Mouse (Mus musculus): ENCODE measurements around the gene Tesc. TPM values are rescaled to one million over a fixed set of nuclear protein-coding genes. Genes with fewer than 3 reads are reported as not detected.

The Tesc gene
- total and polyA plus RNA-seq, 2 experiments from 2014 or later: 3.8 to 6.9 TPM

DNA sequence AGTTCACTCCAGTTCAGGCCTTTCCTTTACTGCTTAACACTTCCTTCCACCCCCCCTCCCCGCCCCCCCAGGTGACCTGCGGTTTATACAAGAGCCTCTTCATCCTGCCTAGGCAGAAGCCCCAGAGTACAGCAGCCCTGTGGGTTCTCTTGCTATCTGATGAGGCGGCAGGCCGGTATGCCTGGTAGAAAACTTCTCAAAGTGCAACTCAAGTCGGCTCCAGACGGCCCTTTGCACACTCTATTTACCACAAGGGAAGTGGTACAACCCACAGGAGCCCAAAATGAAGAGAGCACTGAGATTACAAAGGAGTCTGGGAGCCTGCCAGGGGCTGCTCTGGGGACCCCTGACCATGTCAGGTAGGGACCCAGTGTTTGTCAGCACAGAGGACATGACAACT is 54.5 kb downstream of the Tesc start:
- H3K27ac ChIP-seq: no peak overlapping the region
- DNase-seq (ENCODE audit: low spot score): no peak
- no peak for TF ChIP-seq CTCF (IDR thresholded peaks at IDR 0.05; ENCODE audit: low read depth)
- H3K4me1 ChIP-seq (ENCODE audit: insufficient read depth, low read length): peaks cover 46% of the 10 kb centered on the region
- H3K4me3 ChIP-seq (ENCODE audit: low read length): no peak overlapping the region
- no peaks in the 10 kb centered on the region for H3K27me3 ChIP-seq (ENCODE audit: insufficient read depth, low read length)
- ATAC-seq: no peak
- H3K9me3 ChIP-seq (ENCODE audit: low read length): no peaks in the 10 kb centered on the region
- WGBS: 60% methylated on average over 6 of the region's 6 CpGs
- H3K9ac ChIP-seq (replicated peaks; ENCODE audit: low read length): no peak overlapping the region
- no peak overlapping the region for H3K4me2 ChIP-seq (ENCODE audit: low read depth, low read length)
- no peaks in the 10 kb centered on the region for H3K36me3 ChIP-seq (ENCODE audit: insufficient read depth, low read length)

GRCm38 (mm10) chr5:118083060-118083638 is 55.6 kb downstream of the Tesc start:
- H3K4me1 ChIP-seq (ENCODE audit: insufficient read depth, low read length): peaks cover 46% of the 10 kb centered on the region
- peak overlapping the region; percentile 70 for H3K27ac ChIP-seq
- 32% methylated on average over 12 of the region's 12 CpGs for WGBS
- no peak for TF ChIP-seq CTCF (IDR thresholded peaks at IDR 0.05; ENCODE audit: low read depth)
- no peak overlapping the region for H3K4me2 ChIP-seq (ENCODE audit: low read depth, low read length)
- H3K27me3 ChIP-seq (ENCODE audit: insufficient read depth, low read length): no peaks in the 10 kb centered on the region
- H3K4me3 ChIP-seq (ENCODE audit: low read length): no peak overlapping the region
- DNase-seq (ENCODE audit: low spot score) (peak; percentile 69), ATAC-seq (peak; percentile 66)
- no peaks in the 10 kb centered on the region for H3K9me3 ChIP-seq (ENCODE audit: low read length)
- H3K9ac ChIP-seq (replicated peaks; ENCODE audit: low read length): no peak overlapping the region
- H3K36me3 ChIP-seq (ENCODE audit: insufficient read depth, low read length): no peaks in the 10 kb centered on the region

DNA sequence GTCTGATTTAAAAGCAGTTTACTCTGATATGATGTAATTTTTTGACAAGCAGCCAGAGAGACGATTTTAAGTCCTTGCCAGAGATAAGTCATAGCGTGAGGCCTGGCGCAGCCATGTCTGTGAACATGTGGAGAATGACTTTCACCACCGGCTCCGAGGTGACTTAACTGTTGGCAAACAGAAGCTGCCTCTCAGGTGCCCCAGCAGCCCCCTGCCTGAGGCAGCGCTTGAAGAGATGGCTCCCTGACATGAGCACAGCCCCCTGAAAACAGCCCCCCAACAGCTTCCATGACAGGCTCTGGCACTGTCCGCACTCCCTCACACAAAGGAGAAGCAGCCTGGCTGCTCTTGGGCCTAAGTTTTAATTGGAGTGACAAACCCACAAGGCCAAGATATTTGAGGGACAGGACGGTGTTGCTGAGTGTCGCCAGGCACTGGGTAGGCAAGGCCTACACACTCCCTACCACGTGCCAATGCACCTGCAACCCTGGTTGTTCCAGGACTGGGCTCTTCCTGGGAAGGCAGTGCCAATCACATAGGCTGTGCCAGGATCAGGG is 56.7 kb downstream of the Tesc start:
- Histone ChIP-seq H3K4me2 (ENCODE audit: low read depth, low read length) (no peak overlapping the region), H3K4me1 (ENCODE audit: insufficient read depth, low read length) (peaks cover 46% of the 10 kb centered on the region), H3K27me3 (ENCODE audit: insufficient read depth, low read length) (no peaks in the 10 kb centered on the region), H3K27ac (peak overlapping the region; percentile 76), H3K9me3 (ENCODE audit: low read length) (no peaks in the 10 kb centered on the region), H3K9ac (replicated peaks; ENCODE audit: low read length) (0 out of 2 replicates have a peak overlapping the region, but pooled peaks have one; percentile 30), H3K4me3 (ENCODE audit: low read length) (no peak overlapping the region), H3K36me3 (ENCODE audit: insufficient read depth, low read length) (no peaks in the 10 kb centered on the region)
- WGBS: 33% methylated on average over 10 of the region's 10 CpGs
- peak; percentile 31; the same call in 1 of the 2 replicates for ATAC-seq
- peak; percentile 71 for DNase-seq (ENCODE audit: low spot score)
- no peak for TF ChIP-seq CTCF (IDR thresholded peaks at IDR 0.05; ENCODE audit: low read depth)

DNA sequence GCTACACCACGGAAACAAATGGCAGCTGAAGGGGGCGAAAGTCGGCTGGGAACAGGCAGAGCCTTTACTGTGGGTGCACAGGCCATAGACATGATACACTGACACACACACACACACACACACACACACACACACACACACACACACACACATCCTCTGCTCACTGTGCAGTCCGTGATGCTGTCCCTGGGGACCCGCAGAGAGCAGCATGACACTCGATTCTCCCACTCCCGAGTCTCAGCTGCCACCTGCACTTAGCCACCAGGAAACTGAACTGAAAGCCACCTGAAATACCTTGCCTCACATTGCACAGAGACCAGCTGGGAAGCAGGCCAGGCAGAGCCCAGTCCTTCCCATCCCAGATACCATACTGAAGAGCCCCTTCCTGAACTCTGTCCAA is 57.8 kb downstream of the Tesc start:
- ATAC-seq (no peak), DNase-seq (ENCODE audit: low spot score) (no peak)
- Histone ChIP-seq H3K9ac (replicated peaks; ENCODE audit: low read length) (no peak overlapping the region), H3K4me2 (ENCODE audit: low read depth, low read length) (no peak overlapping the region), H3K27me3 (ENCODE audit: insufficient read depth, low read length) (no peaks in the 10 kb centered on the region), H3K4me3 (ENCODE audit: low read length) (no peak overlapping the region), H3K4me1 (ENCODE audit: insufficient read depth, low read length) (peaks cover 43% of the 10 kb centered on the region), H3K9me3 (ENCODE audit: low read length) (no peaks in the 10 kb centered on the region), H3K36me3 (ENCODE audit: insufficient read depth, low read length) (no peaks in the 10 kb centered on the region; the same call in 1 of the 2 replicates), H3K27ac (peak overlapping the region; percentile 76; the same call in 1 of the 2 replicates)
- 52% methylated on average over 7 of the region's 7 CpGs for WGBS
- TF ChIP-seq CTCF (IDR thresholded peaks at IDR 0.05; ENCODE audit: low read depth): no peak

- Histone ChIP-seq H3K36me3 (ENCODE audit: insufficient read depth, low read length) (peaks cover 13% of the 10 kb centered on the region), H3K4me3 (ENCODE audit: low read length) (no peak overlapping the region), H3K4me1 (ENCODE audit: insufficient read depth, low read length) (peaks cover 37% of the 10 kb centered on the region), H3K9me3 (ENCODE audit: low read length) (no peaks in the 10 kb centered on the region), H3K27ac (no peak overlapping the region), H3K9ac (replicated peaks; ENCODE audit: low read length) (no peak overlapping the region), H3K4me2 (ENCODE audit: low read depth, low read length) (no peak overlapping the region), H3K27me3 (ENCODE audit: insufficient read depth, low read length) (no peaks in the 10 kb centered on the region)
- 56% methylated on average over 7 of the region's 7 CpGs for WGBS
- DNase-seq (ENCODE audit: low spot score) (no peak), ATAC-seq (no peak)
- TF ChIP-seq CTCF (IDR thresholded peaks at IDR 0.05; ENCODE audit: low read depth): no peak
These were observed 59.4 kb downstream of the Tesc start for GRCm38 (mm10) chr5:118086956-118087355.

DNA sequence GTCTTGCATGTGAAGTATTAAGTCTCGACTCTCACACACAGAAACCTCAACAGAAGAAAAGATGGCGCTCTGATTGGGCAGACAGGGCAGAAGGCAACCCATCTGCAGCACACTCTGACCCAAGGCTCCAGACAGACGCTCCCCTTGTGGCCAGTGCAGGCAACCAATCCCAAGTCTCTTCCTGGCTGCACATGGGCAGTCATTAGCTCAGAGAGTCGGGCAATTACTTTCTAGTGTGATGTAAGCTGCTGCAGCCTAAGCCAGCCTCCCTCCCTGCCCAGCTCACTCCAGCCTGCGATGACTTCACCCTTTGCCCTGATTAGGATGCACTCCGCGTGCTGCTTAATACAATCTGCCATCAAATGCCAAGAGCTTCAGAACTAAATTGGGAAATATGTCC is 61.6 kb downstream of the Tesc start:
- ATAC-seq (peak; percentile 93), DNase-seq (ENCODE audit: low spot score) (peak; percentile 84)
- Histone ChIP-seq H3K9me3 (ENCODE audit: low read length) (no peaks in the 10 kb centered on the region), H3K9ac (replicated peaks; ENCODE audit: low read length) (no peak overlapping the region), H3K36me3 (ENCODE audit: insufficient read depth, low read length) (peaks cover 19% of the 10 kb centered on the region), H3K4me2 (ENCODE audit: low read depth, low read length) (no peak overlapping the region), H3K27ac (peak overlapping the region; percentile 73), H3K27me3 (ENCODE audit: insufficient read depth, low read length) (no peaks in the 10 kb centered on the region), H3K4me1 (ENCODE audit: insufficient read depth, low read length) (peaks cover 21% of the 10 kb centered on the region), H3K4me3 (ENCODE audit: low read length) (no peak overlapping the region)
- peak; percentile 59 for TF ChIP-seq CTCF (IDR thresholded peaks at IDR 0.05; ENCODE audit: low read depth)
- WGBS: 24% methylated on average over 7 of the region's 7 CpGs

DNA sequence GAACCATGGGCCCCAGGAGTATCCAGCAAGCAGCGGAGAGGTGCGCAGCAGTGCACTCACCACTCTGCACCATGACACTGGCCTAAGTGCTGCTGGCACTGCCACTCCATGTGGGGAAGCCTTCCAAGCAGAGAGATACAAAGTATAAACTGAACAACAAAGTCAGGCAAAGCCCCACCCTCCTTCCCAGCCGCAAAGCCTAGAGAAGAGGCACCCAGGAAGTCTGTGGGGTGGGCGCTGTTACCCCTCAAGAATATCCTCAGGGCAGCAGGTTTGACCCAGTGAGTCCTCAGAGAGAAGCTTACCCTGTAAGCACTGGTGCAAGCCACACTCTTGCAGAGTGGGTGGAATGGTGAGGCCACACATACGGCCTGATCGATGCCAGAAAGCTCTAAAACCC is 62.6 kb downstream of the Tesc start:
- peaks cover 12% of the 10 kb centered on the region for H3K4me1 ChIP-seq (ENCODE audit: insufficient read depth, low read length)
- H3K4me3 ChIP-seq (ENCODE audit: low read length): no peak overlapping the region
- no peak overlapping the region for H3K4me2 ChIP-seq (ENCODE audit: low read depth, low read length)
- H3K36me3 ChIP-seq (ENCODE audit: insufficient read depth, low read length): peaks cover 19% of the 10 kb centered on the region
- WGBS: 95% methylated on average over 6 of the region's 6 CpGs
- no peak for ATAC-seq
- no peak for TF ChIP-seq CTCF (IDR thresholded peaks at IDR 0.05; ENCODE audit: low read depth)
- no peak for DNase-seq (ENCODE audit: low spot score)
- H3K9ac ChIP-seq (replicated peaks; ENCODE audit: low read length): no peak overlapping the region
- H3K27me3 ChIP-seq (ENCODE audit: insufficient read depth, low read length): no peaks in the 10 kb centered on the region
- H3K9me3 ChIP-seq (ENCODE audit: low read length): no peaks in the 10 kb centered on the region
- peak overlapping the region; percentile 73; the same call in 1 of the 2 replicates for H3K27ac ChIP-seq
